Mouse (Mus musculus) ES-Bruce4 (cell line): Measurements from ENCODE around the gene Pspn.

Source experiments
- CTCF ChIP-seq: IDR thresholded peaks from one replicate; pipeline ENCODE4 v1.8.1; 2011; ENCODE audit warnings: low read depth, low read length
- EP300 ChIP-seq: IDR thresholded peaks from 2 replicates; pipeline ENCODE4 v1.6.1; 2011; ENCODE audit warnings: low read depth, low read length; ENCODE audit not compliant: insufficient read depth
- POLR2A ChIP-seq: IDR thresholded peaks from one replicate; pipeline ENCODE4 v1.8.1; 2011; ENCODE audit warnings: low read length; ENCODE audit not compliant: insufficient read depth

GRCm38 (mm10) chr17:57027471-57027870, 27.7 kb upstream of the Pspn start:
- TF ChIP-seq POLR2A (no peak), EP300 (no peak), CTCF (no peak)
